Mouse (Mus musculus): ENCODE measurements at regions not wholly inside any gene's neighbourhood (a gene's known extent, or its start where the extent isn't known, plus 50 kb on each side); places are given as distances from the start of the nearest gene placed in this dataset.

DNA sequence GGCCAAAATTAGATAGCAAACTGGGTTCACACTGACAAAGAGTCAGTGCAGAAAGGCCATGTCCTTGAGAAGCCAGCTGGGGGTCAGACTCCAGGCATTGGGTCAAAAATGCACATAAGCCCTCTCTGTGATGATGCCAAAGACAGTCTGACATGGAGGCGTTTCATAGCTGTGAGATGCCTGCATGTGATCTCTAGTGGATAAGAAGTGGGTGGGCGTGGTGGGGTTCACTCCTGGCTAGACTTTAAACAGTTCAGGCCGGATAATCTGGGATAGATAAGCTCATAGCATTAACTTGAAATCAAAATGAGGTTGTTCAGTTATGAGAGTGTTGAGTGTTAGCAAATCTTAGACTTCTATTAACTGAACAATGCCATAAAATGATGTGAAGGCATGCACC lies 293.3 kb downstream of the Pmp22 start:
- in situ Hi-C loops (cut with MboI; ENCODE audit: low pct_unique_long_range_greater_than_20kb), result no loop called here
- H3K27me3 ChIP-seq, result peaks cover 33% of the 10 kb centered on the region
- DNase-seq (ENCODE audit: low read depth, low spot score) (no peak), ATAC-seq (no peak)
- ChIA-PET CTCF (no interaction called here), POLR2A (no interaction called here)
- TF ChIP-seq CTCF (IDR thresholded peaks at IDR 0.05), result no peak

DNA sequence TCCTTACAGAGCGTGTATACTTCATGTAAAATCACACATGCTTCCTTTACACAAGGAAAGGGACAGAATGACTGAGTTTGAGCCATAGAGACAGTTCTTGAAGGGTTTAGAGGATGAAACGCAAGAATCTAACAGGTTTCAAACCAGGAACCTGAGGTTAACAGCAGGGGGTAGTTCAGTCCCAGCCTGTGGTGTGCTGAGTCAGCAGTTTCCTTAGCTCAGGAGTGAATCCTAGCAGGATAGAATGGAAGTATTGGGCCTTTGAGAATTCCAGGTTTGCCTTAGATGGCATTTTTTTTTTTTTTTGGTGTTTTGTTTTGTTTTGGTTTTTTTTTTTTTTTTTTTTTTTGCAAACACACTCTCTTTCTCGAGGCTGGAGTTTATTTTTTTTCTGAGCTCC lies 295.5 kb downstream of the Pmp22 start:
- DNase-seq (ENCODE audit: low read depth, low spot score) (no peak), ATAC-seq (no peak)
- ChIA-PET POLR2A (no interaction called here), CTCF (no interaction called here)
- peaks cover 36% of the 10 kb centered on the region for H3K27me3 ChIP-seq
- in situ Hi-C loops (cut with MboI; ENCODE audit: low pct_unique_long_range_greater_than_20kb), result no loop called here
- no peak for TF ChIP-seq CTCF (IDR thresholded peaks at IDR 0.05)

DNA sequence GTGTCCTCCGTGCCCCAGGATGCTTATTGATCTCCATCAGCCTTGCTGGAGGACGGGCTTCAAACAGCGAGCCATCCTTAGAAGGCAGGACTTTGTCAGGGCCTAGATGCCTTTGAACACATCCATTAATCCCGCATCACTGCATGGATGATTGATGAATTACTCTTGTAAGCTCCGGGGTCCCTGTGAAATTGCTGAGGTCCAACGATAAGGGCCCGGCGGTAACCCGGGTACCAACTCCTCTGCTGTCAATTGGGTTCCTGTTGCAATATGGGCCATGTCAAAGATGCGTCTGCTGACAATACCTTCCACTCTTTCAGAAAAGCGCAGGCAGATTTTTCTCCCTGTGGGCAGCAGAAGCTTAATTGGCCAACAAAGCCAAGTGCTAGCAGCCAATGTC lies 297.0 kb downstream of the Pmp22 start:
- no peak for DNase-seq (ENCODE audit: low read depth, low spot score)
- in situ Hi-C loops (cut with MboI; ENCODE audit: low pct_unique_long_range_greater_than_20kb), result no loop called here
- no peak for TF ChIP-seq CTCF (IDR thresholded peaks at IDR 0.05)
- ChIA-PET POLR2A (interaction anchor here (0.6 kb wide), 1 partner anchor 604 kb away, joined by 3 read pairs; no protein-coding TSS in a partner anchor), CTCF (no interaction called here)
- ATAC-seq, result no peak
- H3K27me3 ChIP-seq, result peaks cover 31% of the 10 kb centered on the region

DNA sequence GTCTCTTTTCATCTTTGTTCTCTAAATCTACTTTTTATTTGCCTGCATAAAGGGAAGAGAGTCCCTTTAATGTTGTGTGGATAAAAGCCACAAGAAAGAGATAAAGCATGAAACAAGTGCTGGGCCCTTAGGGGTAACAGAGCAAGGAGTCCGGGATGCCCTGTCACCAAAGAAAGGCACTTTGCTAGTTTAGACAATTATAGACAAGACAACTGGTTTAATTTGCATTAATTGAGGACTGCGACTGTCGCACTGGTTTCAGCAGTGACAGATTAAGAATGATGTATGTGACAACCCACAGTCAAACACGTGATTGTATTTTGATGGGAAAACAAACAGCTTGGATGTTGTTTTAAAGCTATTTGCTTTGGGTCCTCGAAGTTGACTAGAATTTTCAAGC lies 325.0 kb downstream of the Pmp22 start:
- ATAC-seq, result no peak
- no peak for DNase-seq (ENCODE audit: low read depth, low spot score)
- POLR2A ChIA-PET, result no interaction called here
- peaks cover 23% of the 10 kb centered on the region for H3K27me3 ChIP-seq
- in situ Hi-C loops (cut with MboI; ENCODE audit: low pct_unique_long_range_greater_than_20kb), result no loop called here
- CTCF ChIA-PET, result no interaction called here
- TF ChIP-seq CTCF (IDR thresholded peaks at IDR 0.05), result no peak

DNA sequence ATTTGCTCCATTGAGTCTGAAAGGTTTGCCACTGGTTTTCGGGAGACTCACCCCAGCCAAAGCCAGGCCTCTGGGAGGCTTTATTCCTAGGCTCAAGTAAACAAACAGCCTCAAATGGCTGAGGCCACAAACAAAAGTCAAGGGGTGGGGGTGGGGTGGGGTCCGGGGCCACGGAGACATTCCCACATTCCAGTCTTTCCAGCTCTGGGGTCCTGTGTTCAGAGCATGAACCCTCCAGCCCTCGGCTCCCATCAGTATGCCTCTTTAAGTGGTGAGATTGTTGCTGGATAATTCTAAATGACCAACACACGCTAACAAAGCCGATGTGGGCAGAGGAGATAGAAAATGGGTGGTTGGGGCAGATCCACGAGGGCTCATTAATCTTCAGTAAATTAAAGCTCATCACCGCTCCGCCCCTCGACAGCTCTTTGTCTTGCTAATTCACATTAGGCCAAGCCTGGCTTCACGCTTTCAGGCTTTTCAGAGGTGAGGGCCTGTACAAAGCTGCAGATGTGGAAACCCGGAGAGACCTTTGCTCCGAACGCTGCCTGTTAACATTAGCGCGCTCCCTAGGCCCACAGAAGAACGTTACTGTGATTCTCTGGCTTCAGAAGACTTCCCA lies 326.2 kb downstream of the Pmp22 start:
- H3K27me3 ChIP-seq, result peaks cover 20% of the 10 kb centered on the region
- TF ChIP-seq CTCF (IDR thresholded peaks at IDR 0.05), result no peak
- no peak for DNase-seq (ENCODE audit: low read depth, low spot score)
- in situ Hi-C loops (cut with MboI; ENCODE audit: low pct_unique_long_range_greater_than_20kb), result no loop called here
- ATAC-seq, result no peak
- POLR2A ChIA-PET, result no interaction called here
- CTCF ChIA-PET, result interaction anchor here (0.7 kb wide), 1 partner anchor 10 kb away, joined by 3 read pairs; no protein-coding TSS in a partner anchor

DNA sequence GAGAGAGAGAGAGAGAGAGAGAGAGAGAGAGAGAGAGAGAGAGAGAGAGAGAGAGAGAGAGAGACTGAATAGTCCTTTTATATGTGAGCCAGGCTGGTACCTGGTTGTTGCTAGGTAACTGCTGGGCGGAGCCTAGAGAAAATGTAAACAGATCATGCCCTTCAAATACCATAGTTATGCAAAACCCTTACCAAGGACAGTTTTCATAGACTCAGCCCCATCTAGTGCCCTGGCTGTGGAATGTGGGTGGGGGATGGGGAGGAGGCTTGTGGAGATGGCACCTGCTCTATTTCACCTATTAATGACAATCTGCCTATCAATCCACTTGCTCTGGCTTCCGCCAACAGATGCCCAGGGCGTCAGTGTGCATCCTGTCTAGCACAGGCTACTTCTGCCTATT lies 327.6 kb downstream of the Pmp22 start:
- CTCF ChIA-PET, result no interaction called here
- ATAC-seq, result no peak

GRCm38 (mm10) chr11:63457250-63457649 lies 328.5 kb downstream of the Pmp22 start:
- H3K27me3 ChIP-seq, result peaks cover 8% of the 10 kb centered on the region
- in situ Hi-C loops (cut with MboI; ENCODE audit: low pct_unique_long_range_greater_than_20kb), result no loop called here
- ChIA-PET POLR2A (no interaction called here), CTCF (no interaction called here)
- TF ChIP-seq CTCF (IDR thresholded peaks at IDR 0.05), result no peak
- DNase-seq (ENCODE audit: low read depth, low spot score), result no peak
- ATAC-seq, result no peak

More for the DNA sequence above, 327.6 kb downstream of the Pmp22 start:
- in situ Hi-C loops (cut with MboI; ENCODE audit: low pct_unique_long_range_greater_than_20kb), result no loop called here
- no peak for TF ChIP-seq CTCF (IDR thresholded peaks at IDR 0.05)
- H3K27me3 ChIP-seq, result peaks cover 17% of the 10 kb centered on the region
- DNase-seq (ENCODE audit: low read depth, low spot score), result no peak
- POLR2A ChIA-PET, result no interaction called here

- no peak for DNase-seq (ENCODE audit: low read depth, low spot score)
- no peaks in the 10 kb centered on the region for H3K27me3 ChIP-seq
- POLR2A ChIA-PET, result no interaction called here
- CTCF ChIA-PET, result no interaction called here
- in situ Hi-C loops (cut with MboI; ENCODE audit: low pct_unique_long_range_greater_than_20kb), result no loop called here
- no peak for ATAC-seq
- TF ChIP-seq CTCF (IDR thresholded peaks at IDR 0.05), result no peak
Observed at GRCm38 (mm10) chr11:63460146-63460545, 331.4 kb downstream of the Pmp22 start.

GRCm38 (mm10) chr11:63463797-63464331 lies 335.1 kb downstream of the Pmp22 start:
- in situ Hi-C loops (cut with MboI; ENCODE audit: low pct_unique_long_range_greater_than_20kb), result no loop called here
- CTCF ChIA-PET, result no interaction called here
- no peak for ATAC-seq
- POLR2A ChIA-PET, result no interaction called here
- H3K27me3 ChIP-seq, result no peaks in the 10 kb centered on the region
- no peak for DNase-seq (ENCODE audit: low read depth, low spot score)
- TF ChIP-seq CTCF (IDR thresholded peaks at IDR 0.05), result no peak

DNA sequence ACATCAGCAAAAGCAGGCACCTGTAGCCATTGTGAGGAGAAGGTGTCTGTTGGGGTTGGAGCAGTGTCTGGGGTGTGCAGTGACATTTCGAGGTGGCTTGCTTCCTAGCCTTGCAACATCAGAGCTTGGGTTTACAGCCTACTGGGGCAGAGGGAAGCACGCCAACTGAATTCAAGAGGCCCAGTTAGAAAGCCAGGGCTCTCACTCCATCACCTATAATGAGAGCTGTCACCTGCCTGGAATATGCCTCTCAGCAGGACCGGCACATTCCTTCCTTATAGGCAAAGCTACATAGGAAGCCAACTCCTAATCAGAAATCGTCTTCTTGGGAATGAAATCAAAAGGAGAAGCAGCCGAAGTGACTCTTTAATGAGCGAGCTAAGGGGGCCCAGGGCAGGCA lies 337.2 kb downstream of the Pmp22 start:
- ATAC-seq, result no peak
- ChIA-PET CTCF (no interaction called here), POLR2A (no interaction called here)
- H3K27me3 ChIP-seq, result no peaks in the 10 kb centered on the region
- DNase-seq (ENCODE audit: low read depth, low spot score), result no peak
- in situ Hi-C loops (cut with MboI; ENCODE audit: low pct_unique_long_range_greater_than_20kb), result no loop called here
- no peak for TF ChIP-seq CTCF (IDR thresholded peaks at IDR 0.05)

DNA sequence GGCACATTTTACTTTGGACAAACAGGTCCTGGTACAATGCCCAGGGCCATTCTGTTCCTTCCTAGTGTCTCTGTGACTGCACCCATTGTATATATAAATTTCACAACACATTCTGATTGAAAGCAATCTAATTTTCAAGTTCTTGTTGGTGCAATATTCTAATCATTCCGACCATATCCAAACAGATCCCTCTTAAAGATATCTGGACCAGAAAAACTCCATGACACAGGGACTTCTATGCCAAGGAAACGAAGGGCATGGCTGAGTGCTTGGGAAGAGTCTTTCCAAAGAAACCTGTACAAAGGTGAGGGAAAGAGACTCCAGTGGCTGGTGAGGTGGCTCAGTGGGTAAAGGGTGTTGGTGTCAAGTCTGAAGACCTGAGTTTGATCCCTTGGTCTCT lies 337.8 kb downstream of the Pmp22 start:
- DNase-seq (ENCODE audit: low read depth, low spot score), result no peak
- in situ Hi-C loops (cut with MboI; ENCODE audit: low pct_unique_long_range_greater_than_20kb), result no loop called here
- TF ChIP-seq CTCF (IDR thresholded peaks at IDR 0.05), result no peak
- POLR2A ChIA-PET, result no interaction called here
- CTCF ChIA-PET, result no interaction called here
- H3K27me3 ChIP-seq, result no peaks in the 10 kb centered on the region
- no peak for ATAC-seq

DNA sequence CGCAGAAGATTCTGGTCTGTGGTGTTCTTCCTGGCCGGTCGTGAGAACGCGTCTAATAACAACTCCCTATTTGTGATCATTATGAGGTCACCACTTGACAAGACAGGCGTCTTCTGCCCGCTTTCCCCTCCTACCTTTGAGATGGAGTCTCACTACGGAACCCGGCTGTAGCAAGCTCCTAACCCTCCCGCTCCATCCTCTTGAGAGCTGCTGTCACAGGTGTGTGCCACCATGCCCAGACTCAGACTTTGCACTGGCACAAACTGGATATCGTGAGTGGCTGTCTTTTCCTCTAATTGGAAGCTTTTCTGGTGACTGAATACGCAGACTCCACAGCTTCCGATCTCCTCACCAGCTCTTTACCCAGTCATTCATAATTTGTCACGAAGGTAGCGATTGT lies 346.0 kb downstream of the Pmp22 start:
- DNase-seq (ENCODE audit: low read depth, low spot score) (no peak), ATAC-seq (no peak)
- in situ Hi-C loops (cut with MboI; ENCODE audit: low pct_unique_long_range_greater_than_20kb), result no loop called here
- no peak for TF ChIP-seq CTCF (IDR thresholded peaks at IDR 0.05)
- CTCF ChIA-PET, result no interaction called here
- POLR2A ChIA-PET, result no interaction called here
- no peaks in the 10 kb centered on the region for H3K27me3 ChIP-seq

Data from Patski (cell line).